Mouse (Mus musculus): ENCODE results near the gene Mcf2l. TPM values are rescaled to one million over a fixed set of nuclear protein-coding genes. Genes with fewer than 3 reads are reported as not detected.

Mcf2l gene
- polyA plus RNA-seq, 1 experiment = 9.7 TPM

GRCm38 (mm10) chr8:12917029-12917428, 43.4 kb downstream of the Mcf2l start:
- DNase-seq = no peak
- Histone ChIP-seq H3K4me3 (ENCODE audit: control insufficient read depth, insufficient read depth, low read length) (no peak overlapping the region), H3K27ac (ENCODE audit: control insufficient read depth, insufficient read depth, low read length) (no peak overlapping the region), H3K27me3 (ENCODE audit: control insufficient read depth, insufficient read depth, low read length) (no peaks in the 10 kb centered on the region), H3K4me1 (replicated peaks; ENCODE audit: control insufficient read depth, insufficient read depth, low read length) (peaks cover 3% of the 10 kb centered on the region), H3K36me3 (ENCODE audit: control insufficient read depth, insufficient read depth, low read length) (no peaks in the 10 kb centered on the region)
- 87% methylated on average over 3 of the region's 3 CpGs for WGBS
- TF ChIP-seq CTCF (IDR thresholded peaks at IDR 0.05; ENCODE audit: borderline replicate concordance, control insufficient read depth, extremely low read depth, insufficient read depth, low read length, poor library complexity) (no peak), POLR2A (IDR thresholded peaks at IDR 0.05; ENCODE audit: control insufficient read depth, extremely low read depth, insufficient read depth, low read length, poor library complexity) (no peak)

GRCm38 (mm10) chr8:12917831-12918230, 44.2 kb downstream of the Mcf2l start:
- Histone ChIP-seq H3K4me3 (ENCODE audit: control insufficient read depth, insufficient read depth, low read length) (no peak overlapping the region), H3K36me3 (ENCODE audit: control insufficient read depth, insufficient read depth, low read length) (no peaks in the 10 kb centered on the region), H3K27ac (ENCODE audit: control insufficient read depth, insufficient read depth, low read length) (no peak overlapping the region), H3K4me1 (replicated peaks; ENCODE audit: control insufficient read depth, insufficient read depth, low read length) (peaks cover 3% of the 10 kb centered on the region), H3K27me3 (ENCODE audit: control insufficient read depth, insufficient read depth, low read length) (no peaks in the 10 kb centered on the region)
- 90% methylated on average over 4 of the region's 4 CpGs for WGBS
- TF ChIP-seq CTCF (IDR thresholded peaks at IDR 0.05; ENCODE audit: borderline replicate concordance, control insufficient read depth, extremely low read depth, insufficient read depth, low read length, poor library complexity) (no peak), POLR2A (IDR thresholded peaks at IDR 0.05; ENCODE audit: control insufficient read depth, extremely low read depth, insufficient read depth, low read length, poor library complexity) (no peak)
- DNase-seq = no peak

- Histone ChIP-seq H3K36me3 (ENCODE audit: control insufficient read depth, insufficient read depth, low read length) (no peaks in the 10 kb centered on the region), H3K4me3 (ENCODE audit: control insufficient read depth, insufficient read depth, low read length) (no peak overlapping the region), H3K4me1 (replicated peaks; ENCODE audit: control insufficient read depth, insufficient read depth, low read length) (no peaks in the 10 kb centered on the region), H3K27me3 (ENCODE audit: control insufficient read depth, insufficient read depth, low read length) (no peaks in the 10 kb centered on the region), H3K27ac (ENCODE audit: control insufficient read depth, insufficient read depth, low read length) (no peak overlapping the region)
- TF ChIP-seq CTCF (IDR thresholded peaks at IDR 0.05; ENCODE audit: borderline replicate concordance, control insufficient read depth, extremely low read depth, insufficient read depth, low read length, poor library complexity) (no peak), POLR2A (IDR thresholded peaks at IDR 0.05; ENCODE audit: control insufficient read depth, extremely low read depth, insufficient read depth, low read length, poor library complexity) (no peak)
- no peak for DNase-seq
- 38% methylated on average over 4 of the region's 4 CpGs for WGBS
Observed at GRCm38 (mm10) chr8:12920599-12920998, 47.0 kb downstream of the Mcf2l start.

- DNase-seq = no peak
- TF ChIP-seq CTCF (IDR thresholded peaks at IDR 0.05; ENCODE audit: borderline replicate concordance, control insufficient read depth, extremely low read depth, insufficient read depth, low read length, poor library complexity) (no peak), POLR2A (IDR thresholded peaks at IDR 0.05; ENCODE audit: control insufficient read depth, extremely low read depth, insufficient read depth, low read length, poor library complexity) (no peak)
- 92% methylated on average over 8 of the region's 8 CpGs for WGBS
- Histone ChIP-seq H3K27me3 (ENCODE audit: control insufficient read depth, insufficient read depth, low read length) (no peaks in the 10 kb centered on the region), H3K4me3 (ENCODE audit: control insufficient read depth, insufficient read depth, low read length) (no peak overlapping the region), H3K36me3 (ENCODE audit: control insufficient read depth, insufficient read depth, low read length) (no peaks in the 10 kb centered on the region), H3K4me1 (replicated peaks; ENCODE audit: control insufficient read depth, insufficient read depth, low read length) (no peaks in the 10 kb centered on the region), H3K27ac (ENCODE audit: control insufficient read depth, insufficient read depth, low read length) (no peak overlapping the region)
Observed at GRCm38 (mm10) chr8:12925051-12925450, 51.4 kb downstream of the Mcf2l start.

GRCm38 (mm10) chr8:12925941-12926381, 52.4 kb downstream of the Mcf2l start:
- H3K27ac ChIP-seq (ENCODE audit: control insufficient read depth, insufficient read depth, low read length) = no peak overlapping the region
- WGBS = 73% methylated on average over 13 of the region's 13 CpGs
- H3K4me3 ChIP-seq (ENCODE audit: control insufficient read depth, insufficient read depth, low read length) = no peak overlapping the region
- no peaks in the 10 kb centered on the region for H3K27me3 ChIP-seq (ENCODE audit: control insufficient read depth, insufficient read depth, low read length)
- H3K4me1 ChIP-seq (replicated peaks; ENCODE audit: control insufficient read depth, insufficient read depth, low read length) = no peaks in the 10 kb centered on the region
- no peaks in the 10 kb centered on the region for H3K36me3 ChIP-seq (ENCODE audit: control insufficient read depth, insufficient read depth, low read length)
- no peak for DNase-seq
- TF ChIP-seq CTCF (IDR thresholded peaks at IDR 0.05; ENCODE audit: borderline replicate concordance, control insufficient read depth, extremely low read depth, insufficient read depth, low read length, poor library complexity) (no peak), POLR2A (IDR thresholded peaks at IDR 0.05; ENCODE audit: control insufficient read depth, extremely low read depth, insufficient read depth, low read length, poor library complexity) (no peak)

GRCm38 (mm10) chr8:12927204-12927983, 53.8 kb downstream of the Mcf2l start:
- no peaks in the 10 kb centered on the region for H3K27me3 ChIP-seq (ENCODE audit: control insufficient read depth, insufficient read depth, low read length)
- no peaks in the 10 kb centered on the region for H3K36me3 ChIP-seq (ENCODE audit: control insufficient read depth, insufficient read depth, low read length)
- peak; percentile 28 for DNase-seq
- WGBS = 84% methylated on average over 7 of the region's 7 CpGs
- no peaks in the 10 kb centered on the region for H3K4me1 ChIP-seq (replicated peaks; ENCODE audit: control insufficient read depth, insufficient read depth, low read length)
- TF ChIP-seq CTCF (IDR thresholded peaks at IDR 0.05; ENCODE audit: borderline replicate concordance, control insufficient read depth, extremely low read depth, insufficient read depth, low read length, poor library complexity) (no peak), POLR2A (IDR thresholded peaks at IDR 0.05; ENCODE audit: control insufficient read depth, extremely low read depth, insufficient read depth, low read length, poor library complexity) (no peak)
- H3K4me3 ChIP-seq (ENCODE audit: control insufficient read depth, insufficient read depth, low read length) = no peak overlapping the region
- H3K27ac ChIP-seq (ENCODE audit: control insufficient read depth, insufficient read depth, low read length) = no peak overlapping the region

All from thymus, adult 2 months (tissue).